Mouse (Mus musculus) spleen, adult 2 months (tissue): ENCODE results near the gene Gna14.

ENCODE experiments used
- CTCF ChIP-seq: fragments of 200-500 bp; IDR thresholded peaks from 2 replicates; pipeline ENCODE4 v1.5.1; 2011; ENCODE audit warnings: mild to moderate bottlenecking, inconsistent platforms; ENCODE audit not compliant: insufficient read depth, insufficient read length, insufficient replicate concordance; ENCODE audit errors: extremely low read depth
- POLR2A ChIP-seq: fragments of 200-500 bp; IDR thresholded peaks from 2 replicates; pipeline ENCODE4 v1.6.1; 2011; ENCODE audit warnings: low read depth, low read length, inconsistent platforms

GRCm38 (mm10) chr19:16460831-16461230 lies 25.3 kb downstream of the Gna14 start:
- no peak for TF ChIP-seq POLR2A
- no peak for TF ChIP-seq CTCF
